Mouse (Mus musculus): ENCODE results near the gene Klhl29. TPM values are rescaled to one million over a fixed set of nuclear protein-coding genes. Genes with fewer than 3 reads are reported as not detected.

Klhl29 gene
- polyA plus RNA-seq, 1 experiment = 0.22 TPM

DNA sequence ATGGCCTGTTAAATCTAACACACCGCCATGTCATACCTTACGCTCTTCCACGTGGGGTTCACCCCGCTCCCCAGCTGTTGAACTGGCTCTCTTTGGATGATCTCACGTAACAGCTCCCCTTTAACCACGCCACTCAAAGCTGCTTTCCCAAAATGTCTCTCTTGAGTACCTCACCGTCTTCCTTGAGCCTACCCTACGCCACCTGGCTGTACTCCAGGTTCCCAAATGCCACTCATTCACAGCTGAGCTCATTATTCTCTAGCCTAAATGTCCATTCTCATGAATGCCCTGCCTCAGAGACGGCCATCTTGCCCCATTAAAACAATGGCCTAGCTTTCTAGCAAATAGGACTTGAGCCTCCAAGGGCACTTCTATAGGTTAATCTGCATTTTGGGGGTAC is 163.6 kb downstream of the Klhl29 start:
- TF ChIP-seq POLR2A (IDR thresholded peaks at IDR 0.05; ENCODE audit: borderline replicate concordance, control insufficient read depth, low read depth, low read length) (no peak), CTCF (IDR thresholded peaks at IDR 0.05; ENCODE audit: control insufficient read depth, insufficient read depth, low read length) (no peak)

DNA sequence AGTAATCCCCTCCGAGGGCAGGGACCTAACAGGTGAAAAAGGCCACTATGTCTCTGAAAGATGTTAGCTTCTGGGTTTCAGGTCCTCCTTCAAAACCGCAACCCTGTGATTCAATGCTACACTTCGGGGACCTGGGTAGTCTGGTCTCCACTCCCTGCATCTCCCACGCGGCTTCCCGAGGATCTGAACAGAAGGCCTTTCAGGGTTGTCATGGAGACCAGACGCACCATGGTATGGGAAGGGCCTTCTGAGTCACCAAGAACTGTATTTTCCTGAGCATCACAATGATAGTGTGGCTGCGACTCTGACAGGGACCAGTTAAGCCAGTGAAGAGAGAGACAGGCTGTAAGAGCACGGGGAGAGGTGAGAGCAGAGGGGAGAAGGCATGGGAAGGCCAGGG is 164.7 kb downstream of the Klhl29 start:
- Histone ChIP-seq H3K4me3 (replicated peaks; ENCODE audit: control insufficient read depth, low read depth, low read length) (no peak overlapping the region), H3K4me1 (ENCODE audit: control insufficient read depth, insufficient read depth, low read length) (no peaks in the 10 kb centered on the region), H3K27ac (ENCODE audit: control insufficient read depth, insufficient read depth, low read depth, low read length, poor library complexity) (no peak overlapping the region)
- TF ChIP-seq POLR2A (IDR thresholded peaks at IDR 0.05; ENCODE audit: borderline replicate concordance, control insufficient read depth, low read depth, low read length) (no peak), CTCF (IDR thresholded peaks at IDR 0.05; ENCODE audit: control insufficient read depth, insufficient read depth, low read length) (no peak)
- WGBS = 87% methylated on average over 9 of the region's 9 CpGs

More for the DNA sequence above, 163.6 kb downstream of the Klhl29 start:
- 83% methylated on average over 9 of the region's 9 CpGs for WGBS
- Histone ChIP-seq H3K27ac (ENCODE audit: control insufficient read depth, insufficient read depth, low read depth, low read length, poor library complexity) (no peak overlapping the region), H3K4me3 (replicated peaks; ENCODE audit: control insufficient read depth, low read depth, low read length) (no peak overlapping the region), H3K4me1 (ENCODE audit: control insufficient read depth, insufficient read depth, low read length) (no peaks in the 10 kb centered on the region)

DNA sequence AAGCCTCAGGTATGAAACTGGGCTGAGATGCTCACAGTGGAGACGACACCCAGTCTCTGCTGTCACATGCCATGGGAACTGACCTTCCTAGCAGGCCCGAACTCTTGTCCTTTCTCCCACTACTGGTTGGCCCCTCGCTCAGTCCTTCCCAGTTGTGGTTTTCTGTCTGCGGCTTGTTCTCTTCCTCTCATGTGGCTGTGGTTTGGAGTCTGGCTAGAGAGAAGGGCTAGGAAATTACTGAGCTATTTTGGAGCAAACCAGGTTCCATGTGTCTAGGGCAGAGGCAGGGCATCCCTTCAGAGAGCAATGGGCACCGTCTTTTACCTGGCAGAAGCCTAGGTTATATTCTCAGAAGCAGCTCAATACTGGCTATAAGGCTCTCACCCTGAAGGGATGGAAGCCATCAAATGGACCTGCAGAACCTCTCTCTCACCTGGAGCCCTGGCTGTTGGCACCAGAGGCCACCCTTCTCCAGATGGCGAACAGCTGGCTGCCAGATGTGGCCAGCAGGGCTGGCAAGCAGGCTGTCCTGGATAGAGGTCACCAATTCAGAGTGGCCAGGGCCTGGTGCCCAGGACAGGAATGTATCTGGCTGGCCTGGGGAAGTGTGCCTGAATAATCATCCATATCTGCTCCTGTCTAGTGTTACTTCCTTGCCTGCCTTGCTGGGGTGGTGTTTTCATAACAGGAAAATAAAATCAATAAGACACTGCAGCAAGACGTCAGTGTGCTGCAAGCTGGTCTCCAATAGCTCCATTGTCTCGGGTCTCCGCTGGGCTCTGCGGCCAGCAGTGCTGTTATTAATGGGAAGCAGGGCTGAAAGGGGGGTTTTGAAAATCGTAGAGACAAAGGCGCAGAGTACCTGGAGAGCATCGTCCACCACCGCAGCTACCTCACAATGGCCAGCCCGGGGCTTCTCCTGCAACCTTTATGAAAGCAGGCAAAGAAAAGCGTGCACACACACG is 167.3 kb downstream of the Klhl29 start:
- TF ChIP-seq CTCF (IDR thresholded peaks at IDR 0.05; ENCODE audit: control insufficient read depth, insufficient read depth, low read length) (no peak), POLR2A (IDR thresholded peaks at IDR 0.05; ENCODE audit: borderline replicate concordance, control insufficient read depth, low read depth, low read length) (no peak)
- 35% methylated on average over 17 of the region's 17 CpGs for WGBS
- Histone ChIP-seq H3K4me1 (ENCODE audit: control insufficient read depth, insufficient read depth, low read length) (no peaks in the 10 kb centered on the region), H3K27ac (ENCODE audit: control insufficient read depth, insufficient read depth, low read depth, low read length, poor library complexity) (no peak overlapping the region), H3K4me3 (replicated peaks; ENCODE audit: control insufficient read depth, low read depth, low read length) (no peak overlapping the region)

DNA sequence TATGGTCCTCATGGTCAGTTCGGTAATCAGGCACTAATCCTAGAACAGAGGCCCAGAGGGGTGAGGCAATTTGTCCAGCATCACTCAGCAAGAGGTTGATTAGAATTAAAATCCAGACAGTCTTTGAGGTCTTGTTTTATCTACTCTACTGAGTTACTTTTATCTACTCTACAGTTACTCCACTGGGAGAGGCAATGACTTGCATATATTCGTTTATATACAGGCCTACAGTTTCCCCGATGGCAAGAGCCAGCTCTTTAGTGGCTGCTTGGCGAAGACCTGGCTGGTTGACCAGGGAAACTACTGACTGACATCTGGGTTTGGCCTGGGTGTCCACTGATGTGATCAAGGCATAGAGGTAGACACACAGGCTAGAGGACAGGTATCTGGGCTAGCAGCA is 168.3 kb downstream of the Klhl29 start:
- TF ChIP-seq POLR2A (IDR thresholded peaks at IDR 0.05; ENCODE audit: borderline replicate concordance, control insufficient read depth, low read depth, low read length) = no peak
- no peak for TF ChIP-seq CTCF (IDR thresholded peaks at IDR 0.05; ENCODE audit: control insufficient read depth, insufficient read depth, low read length)
- WGBS = 44% methylated on average over 4 of the region's 4 CpGs
- H3K4me1 ChIP-seq (ENCODE audit: control insufficient read depth, insufficient read depth, low read length) = no peaks in the 10 kb centered on the region
- H3K4me3 ChIP-seq (replicated peaks; ENCODE audit: control insufficient read depth, low read depth, low read length) = no peak overlapping the region
- no peak overlapping the region for H3K27ac ChIP-seq (ENCODE audit: control insufficient read depth, insufficient read depth, low read depth, low read length, poor library complexity)

DNA sequence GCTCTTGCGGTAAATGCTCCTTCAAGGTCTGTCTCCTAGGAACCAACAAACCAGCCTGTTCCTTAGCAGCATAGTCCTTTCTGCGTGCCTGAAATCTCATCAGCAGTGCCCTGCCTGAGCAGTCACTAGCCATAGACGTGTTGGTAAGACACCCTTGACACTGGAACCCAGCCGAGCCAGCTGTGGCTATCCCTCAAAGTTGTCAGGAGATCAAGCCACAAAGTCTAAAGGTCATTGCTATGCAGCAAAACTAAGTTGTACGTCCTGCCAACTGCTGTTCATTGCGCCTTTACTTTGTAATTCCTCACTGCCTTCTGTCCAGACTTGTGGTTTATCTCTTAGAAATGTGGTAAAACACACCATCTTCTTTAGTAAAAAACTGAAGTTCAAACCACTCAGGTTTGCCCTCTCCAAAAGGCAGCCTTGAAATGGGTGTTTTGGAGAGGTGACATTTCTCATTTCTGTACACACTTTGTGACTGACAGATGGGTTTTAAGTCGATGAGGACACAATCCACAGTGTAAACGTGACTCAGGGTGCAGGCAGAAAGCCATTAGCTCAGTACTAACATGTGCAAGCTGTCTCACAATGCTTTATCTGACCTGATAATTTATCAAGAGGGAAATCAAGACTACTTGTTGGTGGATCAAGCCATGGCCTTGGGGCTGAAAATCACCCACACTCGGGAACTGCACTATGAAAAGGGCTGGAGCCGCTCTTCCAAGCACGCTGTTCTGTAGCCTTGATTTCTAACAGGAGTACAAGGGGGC is 171.2 kb downstream of the Klhl29 start:
- H3K27ac ChIP-seq (ENCODE audit: control insufficient read depth, insufficient read depth, low read depth, low read length, poor library complexity) = no peak overlapping the region
- no peak for TF ChIP-seq CTCF (IDR thresholded peaks at IDR 0.05; ENCODE audit: control insufficient read depth, insufficient read depth, low read length)
- TF ChIP-seq POLR2A (IDR thresholded peaks at IDR 0.05; ENCODE audit: borderline replicate concordance, control insufficient read depth, low read depth, low read length) = no peak
- H3K4me1 ChIP-seq (ENCODE audit: control insufficient read depth, insufficient read depth, low read length) = no peaks in the 10 kb centered on the region
- no peak overlapping the region for H3K4me3 ChIP-seq (replicated peaks; ENCODE audit: control insufficient read depth, low read depth, low read length)
- 63% methylated on average over 11 of the region's 11 CpGs for WGBS

DNA sequence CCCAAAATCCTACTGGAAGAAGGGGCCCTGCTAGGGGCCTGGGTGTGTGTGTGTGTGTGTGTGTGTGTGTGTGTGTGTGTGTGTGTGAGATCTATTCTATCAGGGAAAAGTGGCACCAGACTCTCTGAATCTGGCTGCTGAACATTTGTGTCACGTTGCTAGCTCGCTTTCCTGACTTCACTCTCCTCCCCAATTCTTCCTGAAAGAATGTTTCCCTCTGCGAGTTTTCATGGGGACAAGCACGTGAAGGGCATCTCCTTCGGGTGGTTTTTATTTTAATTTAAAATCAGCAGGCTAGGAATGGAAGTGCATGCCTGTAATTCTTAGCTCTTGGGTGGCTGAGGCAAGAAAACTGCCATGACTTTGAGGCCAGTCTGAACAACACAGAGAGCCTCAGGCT is 172.1 kb downstream of the Klhl29 start:
- TF ChIP-seq POLR2A (IDR thresholded peaks at IDR 0.05; ENCODE audit: borderline replicate concordance, control insufficient read depth, low read depth, low read length) (no peak), CTCF (IDR thresholded peaks at IDR 0.05; ENCODE audit: control insufficient read depth, insufficient read depth, low read length) (no peak)
- H3K4me1 ChIP-seq (ENCODE audit: control insufficient read depth, insufficient read depth, low read length) = no peaks in the 10 kb centered on the region
- H3K27ac ChIP-seq (ENCODE audit: control insufficient read depth, insufficient read depth, low read depth, low read length, poor library complexity) = no peak overlapping the region
- H3K4me3 ChIP-seq (replicated peaks; ENCODE audit: control insufficient read depth, low read depth, low read length) = no peak overlapping the region
- 82% methylated on average over 5 of the region's 5 CpGs for WGBS

DNA sequence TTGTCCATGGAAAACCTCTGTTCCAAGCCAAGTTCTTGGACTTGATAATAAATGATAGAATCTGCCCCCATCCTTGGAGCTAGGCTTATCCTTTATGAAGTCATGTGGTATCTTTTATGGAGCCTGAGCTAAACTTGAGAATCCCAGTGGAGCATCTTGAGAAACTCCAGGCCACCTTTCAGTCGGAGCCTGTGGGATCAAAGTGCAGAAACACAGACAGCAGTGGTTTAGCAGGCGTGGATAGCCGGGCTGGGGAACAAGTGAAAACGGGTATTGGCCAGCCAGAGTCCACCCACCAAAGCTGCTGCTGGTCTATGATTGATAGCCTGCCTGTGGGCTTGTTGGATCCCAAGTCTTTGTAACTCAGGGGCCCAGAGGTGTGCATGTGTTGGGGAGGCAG is 177.2 kb downstream of the Klhl29 start:
- no peak for TF ChIP-seq CTCF (IDR thresholded peaks at IDR 0.05; ENCODE audit: control insufficient read depth, insufficient read depth, low read length)
- no peak for TF ChIP-seq POLR2A (IDR thresholded peaks at IDR 0.05; ENCODE audit: borderline replicate concordance, control insufficient read depth, low read depth, low read length)
- 67% methylated on average over 4 of the region's 4 CpGs for WGBS
- H3K27ac ChIP-seq (ENCODE audit: control insufficient read depth, insufficient read depth, low read depth, low read length, poor library complexity) = no peak overlapping the region
- H3K4me1 ChIP-seq (ENCODE audit: control insufficient read depth, insufficient read depth, low read length) = no peaks in the 10 kb centered on the region
- H3K4me3 ChIP-seq (replicated peaks; ENCODE audit: control insufficient read depth, low read depth, low read length) = no peak overlapping the region

DNA sequence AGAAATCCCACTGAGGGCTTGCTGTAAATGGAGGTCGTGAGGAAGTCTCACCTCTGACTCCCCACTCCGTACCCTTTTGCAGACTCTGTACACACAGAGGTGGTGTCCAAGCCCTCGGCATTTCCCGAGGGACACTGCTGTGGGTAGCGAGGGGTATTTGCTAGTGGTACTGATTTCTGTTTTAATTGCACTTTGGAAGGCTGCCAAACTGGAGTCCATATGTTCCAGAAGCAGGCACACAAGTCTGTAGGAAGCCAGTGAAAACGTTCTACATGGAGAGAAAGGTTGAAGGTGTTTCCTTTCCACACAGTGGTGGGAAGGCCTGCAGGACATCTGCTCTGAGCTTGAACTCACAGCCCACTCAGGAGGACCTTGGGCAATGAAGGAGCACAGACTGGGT is 181.3 kb downstream of the Klhl29 start:
- TF ChIP-seq CTCF (IDR thresholded peaks at IDR 0.05; ENCODE audit: control insufficient read depth, insufficient read depth, low read length) (no peak), POLR2A (IDR thresholded peaks at IDR 0.05; ENCODE audit: borderline replicate concordance, control insufficient read depth, low read depth, low read length) (no peak)

More for the DNA sequence above, 181.3 kb downstream of the Klhl29 start:
- 68% methylated on average over 6 of the region's 6 CpGs for WGBS
- Histone ChIP-seq H3K4me3 (replicated peaks; ENCODE audit: control insufficient read depth, low read depth, low read length) (no peak overlapping the region), H3K4me1 (ENCODE audit: control insufficient read depth, insufficient read depth, low read length) (no peaks in the 10 kb centered on the region), H3K27ac (ENCODE audit: control insufficient read depth, insufficient read depth, low read depth, low read length, poor library complexity) (no peak overlapping the region)

Measured in bone marrow, adult 2 months (tissue).